Mouse (Mus musculus) G1E (cell line): ENCODE data around the gene Gm43064.

ENCODE experiments used
- CTCF ChIP-seq: IDR thresholded peaks from 2 replicates; pipeline ENCODE4 v1.5.1; 2012; ENCODE audit warnings: low read depth, low read length, inconsistent platforms, mixed read lengths
- GATA1 ChIP-seq: IDR thresholded peaks from 2 replicates; pipeline ENCODE4 v1.6.1; 2012; ENCODE audit warnings: borderline replicate concordance, low read length, inconsistent platforms, mixed read lengths
- GATA2 ChIP-seq: IDR thresholded peaks from 2 replicates; pipeline ENCODE4 v1.6.1; 2012; ENCODE audit warnings: low read depth, low read length, inconsistent platforms, borderline replicate concordance
- POLR2AphosphoS5 ChIP-seq: IDR thresholded peaks from 2 replicates; pipeline ENCODE4 v1.6.1; 2012; ENCODE audit warnings: low read depth, low read length, inconsistent platforms; ENCODE audit not compliant: insufficient replicate concordance
- TAL1 ChIP-seq: conservative IDR thresholded peaks from 2 replicates; pipeline ENCODE4 v1.6.1; 2012; ENCODE audit warnings: low read depth, low read length, inconsistent platforms, mixed read lengths

GRCm38 (mm10) chr3:103766789-103767188, 42.6 kb upstream of the Gm43064 start:
- TF ChIP-seq CTCF = no peak
- no peak for TF ChIP-seq GATA2
- TF ChIP-seq TAL1 = no peak
- TF ChIP-seq POLR2AphosphoS5 = no peak
- TF ChIP-seq GATA1 = no peak
